Mouse (Mus musculus) lung, postnatal 36 days (tissue): ENCODE results near the gene Mrps17.
"Not testable (repeated sequence)": the region's sequence is repeated elsewhere in the genome, so short reads cannot be mapped to it uniquely, and the experiment has no call there.

Source experiments
- DNase-seq: peaks from one replicate; pipeline ENCODE4 v3.0.0; 2022; ENCODE audit warnings: mixed read lengths

The Mrps17 gene

GRCm38 (mm10) chr5:129715326-129715861, at the start of gene Mrps17:
Gene Mrps17 (plus strand): TSS chr5:129715497.
- peak; percentile 97 for DNase-seq

- DNase-seq, result no peak
These were observed 48.9 kb upstream of the Mrps17 start for GRCm38 (mm10) chr5:129666271-129666909.

- no peak for DNase-seq
These were observed 47.4 kb upstream of the Mrps17 start for GRCm38 (mm10) chr5:129667851-129668250.

GRCm38 (mm10) chr5:129669453-129670035, 45.8 kb upstream of the Mrps17 start:
- DNase-seq, result no peak

- peak; percentile 77 for DNase-seq
These were observed 45.2 kb upstream of the Mrps17 start, which contains the start of gene Zfp11 for GRCm38 (mm10) chr5:129670036-129670458. Gene Zfp11 (minus strand): TSS chr5:129670099.

- DNase-seq, result not testable (repeated sequence)
These were observed 30.2 kb upstream of the Mrps17 start for GRCm38 (mm10) chr5:129685141-129685540.

GRCm38 (mm10) chr5:129687621-129688020, 27.7 kb upstream of the Mrps17 start:
- DNase-seq, result no peak

- no peak for DNase-seq
These were observed 24.8 kb upstream of the Mrps17 start for GRCm38 (mm10) chr5:129690528-129690927.

GRCm38 (mm10) chr5:129700506-129700905, 14.8 kb upstream of the Mrps17 start:
- no peak for DNase-seq

GRCm38 (mm10) chr5:129701706-129702105, 13.6 kb upstream of the Mrps17 start:
- DNase-seq, result no peak

- DNase-seq, result no peak
These were observed 11.9 kb upstream of the Mrps17 start for GRCm38 (mm10) chr5:129703368-129703767.

- no peak for DNase-seq
These were observed 6.9 kb upstream of the Mrps17 start, which contains the start of gene Sept14 for GRCm38 (mm10) chr5:129708412-129708811. Gene Sept14 (minus strand): TSS chr5:129708512.

GRCm38 (mm10) chr5:129717016-129717415, 1.7 kb downstream of the Mrps17 start:
- DNase-seq, result no peak

- peak; percentile 12 for DNase-seq
These were observed 4.9 kb downstream of the Mrps17 start for GRCm38 (mm10) chr5:129720176-129720575.

- DNase-seq, result peak; percentile 3
These were observed 9.0 kb downstream of the Mrps17 start for GRCm38 (mm10) chr5:129724268-129724667.

- DNase-seq, result peak; percentile 90
These were observed 9.8 kb downstream of the Mrps17 start, which contains the start of gene Nipsnap2 for GRCm38 (mm10) chr5:129724834-129725773. Gene Nipsnap2 (plus strand): TSS chr5:129725063.

GRCm38 (mm10) chr5:129725774-129726392, 10.6 kb downstream of the Mrps17 start:
- DNase-seq, result no peak

GRCm38 (mm10) chr5:129726784-129727183, 11.5 kb downstream of the Mrps17 start:
- no peak for DNase-seq

GRCm38 (mm10) chr5:129729286-129729685, 14.0 kb downstream of the Mrps17 start:
- no peak for DNase-seq

- DNase-seq, result peak; percentile 38
These were observed 15.0 kb downstream of the Mrps17 start for GRCm38 (mm10) chr5:129730344-129730743.

GRCm38 (mm10) chr5:129731021-129731420, 15.7 kb downstream of the Mrps17 start:
- DNase-seq, result no peak

GRCm38 (mm10) chr5:129740976-129741375, 25.7 kb downstream of the Mrps17 start:
- peak; percentile 61 for DNase-seq
